Mouse (Mus musculus) spleen, postnatal 10 days (tissue): ENCODE data around the gene Bpifb5.
"Not testable (repeated sequence)": the region's sequence is repeated elsewhere in the genome, so short reads cannot be mapped to it uniquely, and the experiment has no call there.

Source experiments
- DNase-seq, 2 experiments: peaks; one replicate each; pipeline ENCODE4 v3.0.0; 2021 to 2022; ENCODE audit warnings: low spot score in 2 of 2

Gene Bpifb5

GRCm38 (mm10) chr2:154240771-154241170 is 17.2 kb downstream of the Bpifb5 start:
- DNase-seq = no peak

GRCm38 (mm10) chr2:154242726-154243125 is 19.2 kb downstream of the Bpifb5 start:
- DNase-seq = not testable (repeated sequence)

DNA sequence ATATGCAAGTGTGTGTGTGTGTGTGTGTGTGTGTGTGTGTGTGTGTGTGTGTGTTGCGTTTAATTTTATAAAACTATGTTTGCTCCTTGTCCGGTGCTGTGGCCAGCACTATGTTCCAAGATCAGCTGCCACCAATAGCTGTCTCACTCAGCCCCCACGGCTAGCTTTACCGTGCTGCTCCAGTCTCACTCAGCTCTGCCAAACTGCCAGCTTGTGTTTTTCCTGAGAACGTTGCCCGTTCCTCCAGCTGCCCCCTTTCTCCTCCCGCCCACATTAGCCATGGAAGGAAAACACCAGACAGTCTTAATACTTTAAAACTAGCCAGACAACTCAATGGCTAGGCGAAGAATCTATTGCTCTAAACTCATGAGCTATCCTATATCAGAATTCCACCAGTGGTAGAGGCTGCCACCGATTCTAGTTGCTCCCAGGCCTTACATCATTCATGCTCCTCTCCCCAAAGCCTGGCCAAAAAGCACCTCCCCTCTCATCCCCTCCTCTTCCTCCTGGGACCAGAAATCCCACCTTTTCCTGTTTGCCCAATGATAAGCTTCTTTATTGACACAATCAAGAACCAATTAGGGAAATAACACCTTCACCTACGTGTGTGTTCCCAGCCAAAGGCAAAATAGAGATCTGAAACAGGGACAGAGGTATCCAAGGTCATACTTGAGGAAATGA is 20.0 kb downstream of the Bpifb5 start:
- DNase-seq = no peak

- no peak for DNase-seq
Measured at GRCm38 (mm10) chr2:154245322-154245721, 21.8 kb downstream of the Bpifb5 start.

DNA sequence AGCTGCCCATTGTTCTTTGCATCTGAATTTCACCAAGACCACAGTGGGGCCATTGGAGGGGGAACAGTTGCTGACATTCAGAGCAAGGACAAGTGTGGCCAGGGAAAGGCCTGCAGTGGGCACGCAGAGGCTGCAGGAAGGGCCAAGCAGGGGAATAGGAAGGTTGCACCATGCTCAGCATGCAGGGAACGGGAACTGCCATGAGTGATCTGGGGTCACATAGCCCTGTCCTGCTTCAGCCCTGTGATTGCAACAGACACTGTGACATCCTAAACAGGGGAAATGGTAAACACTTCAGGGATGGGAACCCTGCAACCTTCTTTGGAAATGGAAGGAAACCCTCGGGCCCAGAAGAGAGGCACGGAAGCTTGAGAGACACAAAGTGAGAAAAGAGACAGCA is 31.7 kb downstream of the Bpifb5 start:
- DNase-seq = not testable (repeated sequence)

DNA sequence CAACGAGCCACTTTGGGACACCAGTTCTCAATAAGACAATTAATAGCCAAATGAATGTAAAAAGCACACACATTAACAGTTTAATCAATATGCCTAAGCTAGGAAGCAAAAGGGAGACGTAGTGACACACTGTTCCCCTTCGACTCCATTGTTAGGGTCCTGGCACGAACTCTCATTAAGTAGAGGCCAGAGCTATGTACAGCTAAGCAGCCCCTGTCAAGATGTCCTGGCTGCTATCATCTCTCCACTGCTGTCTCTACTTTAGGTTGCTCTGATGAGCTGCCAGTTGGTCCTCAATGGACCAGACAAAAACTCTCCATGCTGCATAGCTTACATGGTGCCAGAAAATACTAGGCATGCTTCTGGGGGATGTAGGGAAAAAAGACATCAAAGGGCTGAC is 32.2 kb downstream of the Bpifb5 start:
- no peak for DNase-seq

GRCm38 (mm10) chr2:154257554-154257953 is 34.0 kb downstream of the Bpifb5 start, which contains the start of gene Bpifb9a:
Gene Bpifb9a, plus strand, starts transcription at chr2:154257854.
- not testable (repeated sequence) for DNase-seq

GRCm38 (mm10) chr2:154264397-154264796 is 40.9 kb downstream of the Bpifb5 start:
- not testable (repeated sequence) for DNase-seq
